Mouse (Mus musculus) cerebellum, adult 18-20 months (tissue): ENCODE data around the gene Rab5c.

ENCODE experiments used
- DNase-seq, 2 experiments: peaks; one replicate each; pipeline ENCODE4 v3.0.0; 2021

Rab5c gene

DNA sequence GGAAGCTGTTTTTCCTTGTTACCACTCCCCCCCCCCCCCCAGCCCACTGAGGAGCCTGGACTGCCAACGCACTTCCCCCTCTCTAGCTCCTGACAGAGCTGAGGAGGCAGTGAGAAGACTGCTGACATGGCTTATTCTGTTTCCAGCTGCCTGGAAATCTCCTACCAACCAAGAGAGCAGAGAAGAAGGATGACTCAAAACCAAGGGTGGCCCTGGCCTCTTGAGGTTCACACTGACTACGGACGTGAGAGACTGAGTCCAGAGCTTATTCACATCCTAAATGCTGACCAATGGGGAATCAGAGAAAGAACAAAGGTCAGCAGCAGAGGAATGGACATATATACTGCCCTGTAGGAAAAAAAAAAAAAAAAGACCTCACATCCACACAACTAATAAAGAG is 18.7 kb downstream of the Rab5c start:
- DNase-seq: no peak

- no peak for DNase-seq
Measured at GRCm38 (mm10) chr11:100718866-100719265, 19.1 kb downstream of the Rab5c start.

DNA sequence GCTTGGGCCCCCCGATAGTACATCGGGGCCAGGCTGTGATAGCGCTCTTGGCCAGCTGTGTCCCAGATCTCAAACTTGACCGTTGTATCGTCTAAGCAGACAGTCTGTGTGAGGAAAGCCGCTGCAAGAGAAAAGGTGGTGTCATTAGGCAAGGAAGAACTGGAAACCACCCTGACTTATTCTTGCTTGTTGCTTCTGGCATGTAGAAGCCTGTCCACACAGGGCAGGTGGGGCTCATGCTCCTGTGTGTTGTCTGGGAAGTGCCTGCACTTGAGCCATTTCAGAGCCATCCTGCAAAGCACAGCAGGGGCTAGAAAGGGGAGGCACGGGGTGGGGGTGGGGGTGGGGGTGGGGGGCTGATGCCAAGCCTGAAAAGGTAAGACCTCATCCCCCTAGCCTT is 19.6 kb downstream of the Rab5c start:
- no peak for DNase-seq

GRCm38 (mm10) chr11:100716649-100717048 is 21.4 kb downstream of the Rab5c start:
- DNase-seq: no peak

DNA sequence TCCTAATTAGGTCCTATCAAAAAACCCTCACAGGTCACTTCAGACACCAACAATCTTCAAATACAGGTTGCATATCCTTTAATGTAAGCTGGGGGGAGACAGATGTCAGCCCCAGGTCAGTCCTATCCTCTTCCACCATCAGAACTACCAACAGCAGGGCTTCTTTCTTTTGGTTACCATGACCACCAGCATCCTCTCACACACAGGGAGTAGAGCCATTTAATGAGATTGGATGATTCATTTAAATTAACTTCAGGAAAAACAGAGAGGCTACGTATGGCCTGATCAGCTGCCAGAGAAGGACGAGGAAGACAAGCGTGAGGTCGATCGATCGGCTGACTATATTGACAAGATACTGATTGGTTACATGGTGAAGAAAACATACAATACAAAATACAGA is 23.1 kb downstream of the Rab5c start:
- no peak for DNase-seq

GRCm38 (mm10) chr11:100714534-100714915 is 23.5 kb downstream of the Rab5c start:
- DNase-seq: peak; percentile 80 to 82

- peak in 1 of 2 experiments; percentile 28 for DNase-seq
Measured at GRCm38 (mm10) chr11:100713735-100714533, 24.1 kb downstream of the Rab5c start, which contains the start of gene Hspb9. TSS of gene Hspb9 (plus strand) at chr11:100713850.

DNA sequence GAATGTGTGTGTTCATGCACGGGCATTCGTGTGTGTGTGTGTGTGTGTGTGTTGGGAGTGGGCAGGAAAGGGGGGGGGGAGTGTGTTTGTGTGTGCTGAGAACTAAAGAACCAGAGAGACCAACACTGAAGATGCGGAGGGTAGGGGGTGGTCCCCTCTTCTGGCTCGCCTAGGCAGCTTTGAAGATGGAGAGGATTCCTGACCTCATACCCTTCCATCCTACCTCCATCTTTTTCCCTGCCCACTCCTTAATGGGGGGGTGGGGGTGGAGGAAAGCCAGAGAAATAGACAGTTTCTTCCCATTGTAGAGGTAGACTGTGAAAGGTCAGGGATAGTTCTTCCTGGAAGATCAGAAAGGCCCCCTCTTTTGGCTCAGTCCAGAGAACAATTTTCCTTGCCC is 24.8 kb downstream of the Rab5c start:
- DNase-seq: no peak

GRCm38 (mm10) chr11:100711783-100712615 is 26.0 kb downstream of the Rab5c start, which contains the start of gene Kat2a:
TSS of gene Kat2a (minus strand) at chr11:100712465.
- DNase-seq: peak; percentile 89 to 92

DNA sequence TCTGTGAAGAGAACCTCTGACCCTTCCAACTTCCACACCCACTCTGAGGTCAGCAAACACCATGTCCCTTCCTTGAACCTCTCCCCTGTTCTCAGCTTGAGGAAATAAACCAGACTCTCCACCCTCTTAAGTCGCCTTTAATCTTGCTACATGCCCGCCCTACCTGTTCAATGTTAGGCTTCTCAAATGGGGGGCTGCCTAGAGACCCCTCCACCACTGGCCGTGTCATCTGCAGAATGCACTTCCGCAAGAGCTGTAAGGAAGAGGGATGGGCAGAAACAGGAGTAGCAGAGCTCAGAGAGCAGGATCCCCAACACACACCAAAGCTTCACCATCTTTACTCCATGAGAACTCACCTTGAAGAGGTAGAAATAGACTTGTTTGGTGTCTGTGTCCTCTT is 27.0 kb downstream of the Rab5c start:
- DNase-seq: no peak

GRCm38 (mm10) chr11:100710528-100710927 is 27.5 kb downstream of the Rab5c start:
- no peak for DNase-seq

DNA sequence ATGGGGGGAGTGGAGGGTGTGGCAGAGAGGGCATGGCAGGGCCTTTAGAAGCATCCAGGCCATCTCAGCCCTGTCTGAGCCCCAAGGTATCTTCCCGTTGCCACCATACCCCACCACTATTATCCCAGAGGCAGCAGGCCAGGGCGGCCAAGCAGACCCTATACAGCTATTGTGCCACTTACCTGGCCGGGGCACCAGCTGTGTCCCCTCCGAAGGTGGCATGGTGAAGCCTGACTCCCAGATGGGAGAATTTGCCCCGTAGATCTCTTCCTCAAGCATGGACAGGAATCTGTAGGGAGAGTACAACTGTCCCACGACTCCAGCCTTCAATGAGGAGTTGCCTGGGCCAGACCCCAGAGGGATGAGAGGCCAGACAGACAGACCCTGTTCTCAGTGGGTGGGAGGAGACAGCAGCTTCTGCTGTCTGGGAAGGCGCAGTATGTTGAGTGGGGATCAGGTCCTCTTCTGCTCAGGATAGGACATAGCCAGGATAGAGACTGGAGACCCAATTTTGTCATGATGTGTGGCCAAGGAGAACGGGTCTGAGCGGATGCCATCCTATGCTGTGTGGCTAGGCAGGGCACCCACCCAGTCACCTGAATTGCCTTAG is 28.7 kb downstream of the Rab5c start:
- DNase-seq: no peak

DNA sequence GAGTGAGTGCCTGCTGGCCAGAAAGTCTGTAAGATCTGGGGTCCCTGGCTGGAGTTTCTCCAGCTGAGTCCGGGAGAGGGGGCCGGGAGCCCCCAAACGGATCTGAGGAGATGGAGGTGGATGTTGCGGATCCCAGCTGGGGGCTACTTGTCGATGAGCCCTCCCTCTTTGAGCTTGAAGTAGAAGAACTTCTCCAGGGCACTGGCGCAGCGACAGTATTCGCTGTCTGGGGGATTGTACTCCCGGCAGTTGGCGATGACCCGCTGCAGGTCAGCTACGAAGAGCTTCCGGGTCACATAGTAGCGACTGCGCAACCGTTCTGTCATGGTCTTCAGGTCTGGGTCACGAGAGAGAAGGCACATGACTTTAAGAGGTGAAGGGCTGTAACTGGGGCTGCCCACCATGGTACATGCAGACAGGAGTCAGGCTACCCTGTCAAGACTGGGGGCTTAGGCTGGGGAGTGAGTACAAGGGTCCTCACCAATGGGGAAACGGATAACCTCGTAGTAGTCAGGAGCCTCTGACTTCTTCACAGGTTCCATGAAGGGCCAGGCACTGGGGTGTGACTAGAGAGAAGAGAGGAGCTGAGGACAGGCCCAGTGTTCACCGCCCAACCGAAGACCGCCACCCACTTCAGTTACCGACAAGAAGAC is 32.8 kb downstream of the Rab5c start:
- no peak for DNase-seq

- no peak for DNase-seq
Measured at GRCm38 (mm10) chr11:100703851-100704531, 34.0 kb downstream of the Rab5c start, which contains the start of gene Dhx58. TSS of gene Dhx58 (minus strand) at chr11:100704271.

DNA sequence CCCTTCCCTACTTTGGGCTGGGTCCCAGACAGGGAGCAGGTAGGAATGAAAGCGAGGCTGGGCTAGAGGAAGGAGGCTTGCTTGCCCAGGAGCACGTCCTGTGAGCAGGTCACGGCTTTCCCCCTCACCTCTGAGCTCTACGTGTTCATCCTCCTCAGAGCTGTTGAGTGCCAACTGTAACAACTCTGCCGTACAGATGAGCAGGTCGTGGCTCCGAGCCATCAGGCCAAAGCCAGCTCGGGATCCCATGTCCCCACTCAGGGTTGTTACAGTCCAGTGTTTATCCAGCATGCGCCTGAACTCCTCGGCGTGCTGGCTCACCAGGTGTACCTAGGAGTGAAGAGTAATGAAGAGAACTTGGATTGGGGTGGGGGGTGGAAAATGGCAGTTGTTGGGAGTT is 34.6 kb downstream of the Rab5c start:
- no peak for DNase-seq

- DNase-seq: no peak
Measured at GRCm38 (mm10) chr11:100702906-100703305, 35.1 kb downstream of the Rab5c start.

GRCm38 (mm10) chr11:100702081-100702851 is 35.7 kb downstream of the Rab5c start:
- peak; percentile 74 to 75 for DNase-seq

GRCm38 (mm10) chr11:100701301-100701700 is 36.7 kb downstream of the Rab5c start:
- DNase-seq: no peak

- no peak for DNase-seq
Measured at GRCm38 (mm10) chr11:100700710-100701109, 37.3 kb downstream of the Rab5c start.

- DNase-seq: no peak
Measured at GRCm38 (mm10) chr11:100697921-100698320, 40.1 kb downstream of the Rab5c start.

DNA sequence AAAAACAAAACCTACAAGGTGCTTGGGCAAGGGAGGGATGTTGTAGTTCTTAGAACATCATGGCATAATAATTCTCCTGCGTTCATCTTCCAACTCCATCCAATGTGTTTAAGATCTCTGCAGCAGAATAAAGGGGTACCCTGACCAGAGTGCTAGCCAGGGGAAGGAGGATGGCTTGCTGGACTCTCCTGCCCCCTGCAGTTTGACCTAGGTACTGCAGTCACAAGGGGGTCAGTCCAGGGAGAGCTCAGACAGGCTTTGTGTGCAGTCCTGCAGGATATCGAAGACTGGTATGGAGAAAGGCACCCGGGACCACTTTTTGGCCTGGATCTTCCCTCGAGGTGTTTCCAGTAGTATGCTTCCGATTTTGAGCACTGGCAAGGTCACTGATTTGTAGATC is 43.1 kb downstream of the Rab5c start:
- DNase-seq: peak; percentile 69 to 78
